Mouse (Mus musculus): ENCODE data around the gene Acot2. TPM values are rescaled to one million over a fixed set of nuclear protein-coding genes. Genes with fewer than 3 reads are reported as not detected.
"Not testable (repeated sequence)": the region's sequence is repeated elsewhere in the genome, so short reads cannot be mapped to it uniquely, and the experiment has no call there.

Acot2 gene
- total RNA-seq (2021), result 10 to 100 TPM; 12.4 to 13.1 TPM
- long read RNA-seq, transcript Acot2-201 (3 exons, 2,196 nt), result major isoform, 10 of 10 reads
- long read RNA-seq, partial matches to known transcripts, result 0 of 10 reads
- long read RNA-seq, other reads (novel, unspliced or antisense), result 0 of 10 reads

GRCm38 (mm10) chr12:83987583-83988441 lies at the start of gene Acot2:
Acot2 (plus strand) TSS chr12:83987861.
- peak; percentile 75 to 77 for DNase-seq (ENCODE audit: low spot score in 2 of 2)

- DNase-seq (ENCODE audit: low spot score in 2 of 2), result not testable (repeated sequence)
Measured at GRCm38 (mm10) chr12:83938592-83938991, 49.1 kb upstream of the Acot2 start.

- no peak for DNase-seq (ENCODE audit: low spot score in 2 of 2)
Measured at GRCm38 (mm10) chr12:83939332-83939731, 48.3 kb upstream of the Acot2 start.

GRCm38 (mm10) chr12:83940031-83940430 lies 47.6 kb upstream of the Acot2 start:
- no peak for DNase-seq (ENCODE audit: low spot score in 2 of 2)

- DNase-seq (ENCODE audit: low spot score in 2 of 2), result no peak
Measured at GRCm38 (mm10) chr12:83941938-83942337, 45.7 kb upstream of the Acot2 start.

- DNase-seq (ENCODE audit: low spot score in 2 of 2), result no peak
Measured at GRCm38 (mm10) chr12:83947260-83947811, 40.3 kb upstream of the Acot2 start.

GRCm38 (mm10) chr12:83949043-83949442 lies 38.6 kb upstream of the Acot2 start:
- no peak for DNase-seq (ENCODE audit: low spot score in 2 of 2)

- no peak for DNase-seq (ENCODE audit: low spot score in 2 of 2)
Measured at GRCm38 (mm10) chr12:83949776-83950492, 37.7 kb upstream of the Acot2 start.

GRCm38 (mm10) chr12:83950493-83950839 lies 37.2 kb upstream of the Acot2 start, which contains the start of gene Riox1:
Riox1 (plus strand) TSS chr12:83950608.
- DNase-seq (ENCODE audit: low spot score in 2 of 2), result peak; percentile 71 to 85

GRCm38 (mm10) chr12:83950840-83951701 lies 36.6 kb upstream of the Acot2 start:
- peak; percentile 66 to 71 for DNase-seq (ENCODE audit: low spot score in 2 of 2)

- DNase-seq (ENCODE audit: low spot score in 2 of 2), result no peak
Measured at GRCm38 (mm10) chr12:83951711-83952575, 35.7 kb upstream of the Acot2 start.

- no peak for DNase-seq (ENCODE audit: low spot score in 2 of 2)
Measured at GRCm38 (mm10) chr12:83958278-83958677, 29.4 kb upstream of the Acot2 start.

- DNase-seq (ENCODE audit: low spot score in 2 of 2), result no peak
Measured at GRCm38 (mm10) chr12:83965235-83965634, 22.4 kb upstream of the Acot2 start.

- peak in 1 of 2 experiments; percentile 42 for DNase-seq (ENCODE audit: low spot score in 2 of 2)
Measured at GRCm38 (mm10) chr12:83972117-83972516, 15.5 kb upstream of the Acot2 start.

- no peak for DNase-seq (ENCODE audit: low spot score in 2 of 2)
Measured at GRCm38 (mm10) chr12:83978862-83979261, 8.8 kb upstream of the Acot2 start.

GRCm38 (mm10) chr12:83981615-83982014 lies 6.0 kb upstream of the Acot2 start:
- DNase-seq (ENCODE audit: low spot score in 2 of 2), result no peak

GRCm38 (mm10) chr12:83984752-83985151 lies 2.9 kb upstream of the Acot2 start, which contains the start of gene Heatr4:
Heatr4 (minus strand) TSS chr12:83984852.
- DNase-seq (ENCODE audit: low spot score in 2 of 2), result no peak

- DNase-seq (ENCODE audit: low spot score in 2 of 2), result no peak
Measured at GRCm38 (mm10) chr12:83987242-83987582, 449 bp upstream of the Acot2 start.

- DNase-seq (ENCODE audit: low spot score in 2 of 2), result no peak
Measured at GRCm38 (mm10) chr12:83988483-83988882, 822 bp downstream of the Acot2 start.

GRCm38 (mm10) chr12:83989378-83989777 lies 1.7 kb downstream of the Acot2 start:
- DNase-seq (ENCODE audit: low spot score in 2 of 2), result no peak

Measured in layer of hippocampus, postnatal 10 days (tissue).